Mouse (Mus musculus) telencephalon, adult 2 months (tissue): ENCODE results near the gene Iffo2.
"Not testable (repeated sequence)": the region's sequence is repeated elsewhere in the genome, so short reads cannot be mapped to it uniquely, and the experiment has no call there.

Source experiments
- DNase-seq: peaks from one replicate; pipeline ENCODE4 v3.0.0-alpha.2; 2011; ENCODE audit warnings: low read depth, low spot score

The Iffo2 gene

DNA sequence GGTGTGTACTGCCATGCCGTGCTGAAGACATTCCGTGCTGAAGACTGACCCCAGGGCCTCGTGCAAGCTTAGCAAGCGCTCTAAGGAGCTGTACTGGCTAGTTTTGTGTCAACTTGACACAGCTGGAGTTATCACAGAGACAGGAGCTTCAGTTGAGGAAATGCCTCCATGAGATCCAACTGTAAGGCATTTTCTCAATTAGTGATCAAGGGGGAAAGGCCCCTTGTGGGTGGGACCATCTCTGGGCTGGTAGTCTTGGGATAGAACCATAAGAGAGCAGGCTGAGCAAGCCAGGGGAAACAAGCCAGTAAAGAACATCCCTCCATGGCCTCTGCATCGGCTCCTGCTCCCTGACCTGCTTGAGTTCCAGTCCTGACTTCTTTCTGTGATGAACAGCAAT is at the start of gene Iffo2:
Gene Iffo2 (plus strand): TSS at position 301 of the 400 bp plus-strand sequence.
- DNase-seq = not testable (repeated sequence)

DNA sequence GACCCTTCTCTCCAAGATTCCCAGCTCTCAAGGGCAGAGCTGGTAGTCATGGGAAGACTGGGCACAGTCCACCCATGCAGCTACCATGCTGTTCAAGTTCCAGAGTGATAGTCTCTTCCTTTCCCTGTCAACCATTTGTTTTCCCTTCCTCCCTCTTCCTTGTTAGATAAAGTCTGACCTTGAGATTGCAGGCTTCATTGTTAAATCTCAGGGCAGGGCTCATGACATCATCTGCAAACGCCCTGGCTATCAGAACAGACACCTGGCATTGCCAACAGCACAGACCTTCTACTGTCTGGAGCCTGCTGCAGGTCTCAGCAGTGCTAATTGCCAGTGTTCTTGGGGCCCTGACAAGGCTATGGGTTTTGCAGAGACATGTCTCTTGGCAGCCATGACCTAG is 48.9 kb upstream of the Iffo2 start:
- no peak for DNase-seq

DNA sequence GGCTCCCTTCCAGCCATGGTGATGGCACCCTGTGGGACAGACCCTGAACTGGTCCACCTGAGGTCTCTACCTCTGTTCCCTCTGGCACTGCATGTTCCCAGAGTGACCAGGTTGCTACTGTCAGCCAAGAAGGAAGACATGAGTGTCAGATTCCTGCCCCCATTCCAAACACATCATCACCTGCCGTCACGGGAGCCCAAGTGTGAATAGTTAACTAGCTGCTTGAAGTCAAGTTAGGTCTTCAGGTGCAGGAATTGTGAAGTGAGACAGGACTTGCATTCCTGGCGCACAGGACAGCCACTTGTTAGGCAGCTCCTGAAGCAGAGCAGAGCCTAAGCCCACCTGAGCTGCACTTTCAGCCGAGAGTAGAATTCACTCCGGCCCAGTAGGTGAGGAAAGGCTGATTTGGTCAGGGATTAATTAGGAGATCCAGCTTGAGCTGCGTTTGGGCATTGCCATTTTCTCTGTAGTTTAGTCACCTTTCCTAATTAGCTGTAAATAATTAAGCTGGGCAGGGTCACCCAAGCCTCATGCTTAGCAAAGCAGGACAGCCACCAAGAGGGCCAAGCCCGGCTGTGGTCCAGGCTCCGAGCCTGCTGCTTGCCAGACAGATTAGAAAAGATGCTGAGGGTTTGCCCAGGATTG is 46.8 kb upstream of the Iffo2 start:
- no peak for DNase-seq

DNA sequence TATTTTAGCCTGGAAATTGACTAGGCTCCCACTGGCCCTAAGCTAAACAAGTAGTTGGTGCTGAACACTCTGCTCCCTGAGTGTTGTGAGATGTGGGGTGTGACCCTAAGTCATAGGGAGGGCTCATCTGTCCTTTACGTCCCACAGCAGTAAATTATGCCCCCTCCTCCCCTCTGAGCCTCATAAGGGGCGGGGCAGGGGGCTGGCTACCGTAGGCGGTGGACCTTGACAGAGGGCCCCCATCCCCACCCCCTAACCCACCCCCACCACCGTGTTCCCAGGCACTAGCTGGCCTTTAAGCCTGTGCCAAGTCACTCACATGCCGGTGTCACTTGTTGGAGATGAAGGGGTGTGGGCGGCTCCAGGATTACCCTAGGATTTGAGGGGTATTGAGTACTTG is 45.9 kb upstream of the Iffo2 start:
- no peak for DNase-seq

DNA sequence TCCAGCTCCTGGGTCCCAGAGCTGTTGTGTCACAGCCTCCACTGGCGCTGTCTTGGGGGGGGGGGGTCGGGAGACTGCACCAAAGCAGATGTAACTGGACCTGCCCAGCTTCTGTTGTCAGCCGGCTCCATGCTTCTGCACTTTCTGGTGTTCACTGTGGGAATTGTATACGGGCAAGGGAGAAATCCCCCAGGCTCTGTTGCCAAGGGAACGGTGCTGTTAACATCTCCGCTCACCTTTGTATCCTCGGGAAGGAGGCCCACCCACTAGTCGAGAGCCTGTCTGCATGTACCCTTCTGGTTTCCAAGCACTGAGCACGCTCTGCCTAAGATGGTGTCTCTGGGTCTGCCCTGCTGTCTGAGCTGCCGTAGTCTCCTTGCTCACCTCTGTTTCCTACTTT is 43.3 kb upstream of the Iffo2 start:
- DNase-seq = no peak

DNA sequence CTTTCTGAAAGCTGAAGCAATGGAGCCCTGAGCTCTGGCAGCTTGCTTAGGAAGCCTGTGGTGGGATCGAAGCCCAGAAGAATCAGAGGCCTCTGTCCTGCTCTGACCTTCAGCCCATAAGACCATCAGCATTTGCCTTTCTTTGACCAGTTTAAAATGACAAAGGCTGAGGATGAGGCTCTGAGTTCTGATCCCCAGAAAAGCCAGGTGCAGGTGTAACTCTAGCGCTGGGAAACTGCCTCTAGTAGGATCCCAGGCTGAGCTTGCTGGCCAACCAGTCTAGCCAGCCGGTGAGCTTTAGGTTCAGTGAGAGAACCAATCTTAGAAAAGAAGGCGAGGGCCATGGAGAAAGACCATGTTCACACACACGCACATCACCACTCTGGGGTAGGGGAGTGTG is 42.0 kb upstream of the Iffo2 start:
- DNase-seq = no peak

DNA sequence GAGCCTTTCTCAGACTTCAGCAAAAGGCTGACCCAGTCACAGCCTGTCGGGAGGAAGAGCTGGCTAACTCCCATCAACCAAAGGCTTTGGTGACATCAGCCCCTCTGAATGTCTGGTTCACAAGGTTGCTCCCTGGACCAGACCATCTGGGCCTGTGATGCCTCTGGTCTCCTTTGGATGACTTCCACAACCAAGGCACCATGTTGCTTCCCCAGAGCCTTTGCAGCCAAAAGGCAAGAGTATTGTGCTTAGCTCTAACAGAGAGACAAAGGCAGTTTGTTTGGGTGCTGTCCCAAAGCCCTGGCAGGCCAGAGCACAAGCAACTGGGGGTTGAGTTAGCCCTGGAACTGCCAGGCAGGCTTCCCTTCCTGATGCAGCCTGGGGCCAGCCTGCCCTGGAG is 40.4 kb upstream of the Iffo2 start:
- peak; percentile 78 for DNase-seq

DNA sequence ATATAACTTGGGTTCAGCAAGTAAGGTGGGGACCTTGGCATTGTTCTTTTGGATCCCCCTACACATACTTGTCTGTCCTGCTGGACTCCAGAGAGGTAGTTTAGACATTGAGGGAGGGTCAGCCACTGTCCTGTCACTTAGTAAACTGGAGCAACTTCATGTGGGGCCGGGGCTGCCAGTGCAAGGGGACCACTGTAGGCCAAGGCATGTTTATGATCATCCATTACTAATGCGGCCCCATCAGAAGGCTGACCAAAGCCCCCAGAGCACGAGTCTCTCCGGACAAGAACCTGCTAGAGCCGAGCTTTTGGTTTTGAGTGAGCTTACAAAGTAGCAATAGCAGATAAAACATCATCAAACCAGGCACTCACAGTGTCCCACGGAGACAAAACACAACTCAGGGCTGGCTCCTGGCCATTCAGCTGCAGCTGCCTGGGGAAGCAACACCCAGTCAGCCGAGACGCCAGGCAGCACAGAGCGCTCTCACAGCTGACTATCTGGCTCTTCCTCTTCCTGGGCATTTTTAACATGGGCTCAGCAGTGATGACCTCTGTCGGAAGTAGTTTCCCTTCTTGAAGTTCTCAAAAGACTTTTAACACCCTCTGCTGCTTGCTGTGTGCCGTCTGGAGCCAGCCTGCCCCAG is 39.8 kb upstream of the Iffo2 start:
- DNase-seq = peak; percentile 52

- no peak for DNase-seq
Measured at GRCm38 (mm10) chr4:139491541-139492170, 38.7 kb upstream of the Iffo2 start.

GRCm38 (mm10) chr4:139492258-139492833 is 38.0 kb upstream of the Iffo2 start:
- no peak for DNase-seq

DNA sequence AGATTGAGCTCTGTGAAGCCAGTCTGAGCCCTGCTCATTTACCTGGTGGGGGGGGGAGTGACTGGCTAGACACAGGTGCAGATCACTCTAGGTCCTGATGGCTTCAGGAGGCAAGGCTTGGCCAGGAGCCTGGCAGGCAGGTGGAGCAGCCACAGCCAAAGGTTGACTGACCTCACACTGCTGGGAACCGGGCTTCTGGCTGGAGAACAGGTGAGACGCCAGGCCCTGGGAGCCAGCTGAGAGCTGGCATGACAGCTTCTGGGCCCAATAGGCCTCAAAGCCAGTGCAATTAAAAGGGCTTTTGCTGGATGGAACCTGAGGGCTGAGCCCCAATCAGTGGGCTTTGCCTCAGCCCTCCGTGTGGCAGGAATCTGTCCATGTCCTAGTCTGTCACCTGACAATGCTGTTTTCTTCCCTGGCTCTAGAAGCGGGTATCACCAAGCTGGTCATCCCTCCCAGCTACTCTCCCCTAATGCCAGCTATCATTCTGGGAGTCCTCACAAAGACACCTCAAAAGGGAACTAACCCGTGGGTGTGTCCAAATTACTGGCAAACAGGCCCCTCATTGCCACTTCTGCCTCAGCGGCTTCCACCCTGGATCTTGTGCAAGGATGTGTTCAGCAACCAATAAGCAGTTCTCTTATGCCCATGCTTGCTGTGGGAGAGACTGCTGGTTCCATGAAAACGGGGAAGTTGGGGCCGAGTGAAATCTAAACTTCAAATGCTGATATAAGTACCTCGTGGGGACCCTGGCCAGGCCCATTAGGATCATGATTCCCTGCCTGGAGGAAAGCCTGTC is 36.9 kb upstream of the Iffo2 start:
- DNase-seq = no peak

DNA sequence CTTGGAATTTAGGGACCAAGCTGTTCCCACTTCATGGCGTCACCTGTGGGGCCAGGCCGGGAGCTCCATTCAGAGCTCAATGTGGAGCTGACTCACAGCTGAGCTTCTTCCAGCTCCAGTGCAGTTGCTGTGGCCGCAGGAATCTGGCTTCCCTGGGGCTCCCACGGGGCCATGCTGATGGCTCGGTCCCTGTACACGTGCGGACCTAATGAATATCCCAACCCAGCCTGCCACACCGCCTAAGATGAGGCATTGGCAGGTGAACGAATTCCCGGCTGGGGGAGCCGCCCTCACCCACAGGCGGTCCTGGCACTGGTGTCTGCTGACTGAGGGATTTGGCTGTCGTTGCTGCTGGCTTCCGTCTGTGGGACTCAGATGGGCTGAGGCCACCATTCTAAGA is 29.5 kb upstream of the Iffo2 start:
- no peak for DNase-seq

- no peak for DNase-seq
Measured at GRCm38 (mm10) chr4:139501702-139502101, 28.6 kb upstream of the Iffo2 start.

DNA sequence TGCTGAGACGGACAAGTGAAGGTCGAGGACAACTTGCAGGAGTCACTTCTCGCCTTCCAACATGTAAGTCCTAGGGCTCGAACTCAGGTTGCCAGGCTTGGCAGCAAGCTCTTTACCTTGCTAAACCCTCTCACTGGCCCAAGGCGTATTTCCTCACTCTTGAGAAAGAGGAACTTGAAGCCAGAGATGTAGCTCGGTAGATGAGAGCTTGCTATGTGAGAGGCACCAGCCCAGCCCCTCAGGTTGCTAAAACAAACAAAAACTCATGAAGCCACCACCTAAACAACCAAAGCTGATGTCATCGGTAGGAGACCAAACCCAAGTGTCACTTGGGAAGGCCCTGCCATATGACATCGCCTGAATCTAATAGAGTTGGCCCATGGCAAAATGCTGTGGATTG is 26.4 kb upstream of the Iffo2 start:
- DNase-seq = no peak

DNA sequence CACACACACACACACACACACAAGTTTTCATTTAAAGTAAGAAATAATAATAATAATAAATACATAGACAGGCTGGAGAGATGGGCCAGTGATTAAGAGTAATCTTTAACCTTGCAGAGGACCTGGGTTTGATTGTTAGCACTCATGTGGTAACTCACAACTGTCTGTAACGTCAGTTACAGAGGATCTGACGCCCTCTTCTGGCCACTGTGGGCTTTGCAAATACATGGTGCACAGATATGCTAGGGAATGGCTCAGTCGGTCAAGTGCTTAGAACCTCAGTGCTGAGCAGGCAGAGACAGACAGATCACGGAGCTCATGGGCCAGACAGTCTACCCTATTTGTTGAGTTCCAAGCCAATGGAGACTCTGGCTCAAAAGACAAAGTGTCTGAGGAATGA is 24.6 kb upstream of the Iffo2 start:
- DNase-seq = no peak

GRCm38 (mm10) chr4:139506727-139507126 is 23.6 kb upstream of the Iffo2 start:
- DNase-seq = no peak

DNA sequence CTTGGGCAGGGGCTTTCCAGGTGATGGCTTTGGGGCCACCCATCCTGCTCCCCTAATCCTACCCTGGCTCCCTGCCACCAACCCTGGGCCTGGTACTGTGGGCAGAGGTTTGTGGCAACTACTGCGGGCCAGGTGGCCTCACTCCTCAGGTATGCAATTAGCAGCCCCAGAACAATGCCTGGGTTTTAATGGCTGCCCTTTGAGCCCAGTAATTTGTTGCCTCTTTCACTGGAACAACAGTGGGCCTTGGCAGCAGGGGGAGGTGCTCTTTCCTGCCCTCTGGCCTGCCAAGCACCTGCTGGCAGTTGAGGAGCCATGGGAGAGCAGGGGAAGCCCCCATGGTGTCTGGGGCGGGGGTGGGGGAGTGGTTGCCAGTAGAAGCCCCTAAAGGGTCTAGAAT is 21.3 kb upstream of the Iffo2 start:
- no peak for DNase-seq

- DNase-seq = no peak
Measured at GRCm38 (mm10) chr4:139511557-139511956, 18.8 kb upstream of the Iffo2 start.

GRCm38 (mm10) chr4:139512985-139513384 is 17.4 kb upstream of the Iffo2 start:
- no peak for DNase-seq

GRCm38 (mm10) chr4:139519221-139519620 is 11.1 kb upstream of the Iffo2 start:
- no peak for DNase-seq

DNA sequence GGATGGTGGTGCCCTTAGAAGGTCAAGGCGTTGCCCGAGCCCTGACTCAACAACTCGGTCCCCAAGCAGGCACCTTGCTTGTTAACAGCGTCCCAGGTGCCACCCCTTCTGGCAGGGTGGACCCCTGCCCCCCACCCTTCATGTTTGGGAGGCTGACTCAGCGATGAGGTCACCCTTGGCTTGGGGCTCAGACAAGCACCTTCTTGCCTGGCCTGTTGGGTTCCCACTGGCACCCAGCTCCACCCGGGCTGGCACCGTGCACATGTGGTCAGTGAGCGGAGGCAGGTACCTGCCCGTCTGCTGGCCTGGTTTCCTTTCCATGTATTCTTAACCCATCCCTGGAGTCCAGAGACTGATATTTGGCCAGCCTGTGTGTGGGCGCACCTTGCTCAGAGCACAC is 8.4 kb upstream of the Iffo2 start:
- no peak for DNase-seq

DNA sequence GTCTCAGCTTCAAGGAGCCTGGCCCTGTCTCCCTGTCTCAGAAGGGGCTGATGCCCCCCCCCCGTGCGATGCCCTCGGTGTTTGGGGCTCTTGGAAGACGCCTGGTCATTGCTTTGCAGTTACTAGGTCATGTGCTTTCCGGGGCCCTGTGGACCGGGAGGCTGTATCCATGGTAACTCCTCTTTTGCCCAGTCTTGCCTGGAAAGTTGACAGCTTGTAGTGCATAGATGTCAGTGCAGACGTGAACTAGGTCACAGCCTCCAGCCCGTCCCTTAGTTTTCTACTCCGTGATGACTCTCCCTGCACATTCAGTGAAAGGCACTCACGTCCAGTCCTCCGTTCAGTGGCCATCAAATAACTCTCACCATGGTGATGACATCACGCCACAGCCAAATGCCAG is 3.9 kb upstream of the Iffo2 start:
- no peak for DNase-seq
